Mouse (Mus musculus): ENCODE measurements at regions not wholly inside any gene's neighbourhood (a gene's known extent, or its start where the extent isn't known, plus 50 kb on each side); places are given as distances from the start of the nearest gene placed in this dataset.

DNA sequence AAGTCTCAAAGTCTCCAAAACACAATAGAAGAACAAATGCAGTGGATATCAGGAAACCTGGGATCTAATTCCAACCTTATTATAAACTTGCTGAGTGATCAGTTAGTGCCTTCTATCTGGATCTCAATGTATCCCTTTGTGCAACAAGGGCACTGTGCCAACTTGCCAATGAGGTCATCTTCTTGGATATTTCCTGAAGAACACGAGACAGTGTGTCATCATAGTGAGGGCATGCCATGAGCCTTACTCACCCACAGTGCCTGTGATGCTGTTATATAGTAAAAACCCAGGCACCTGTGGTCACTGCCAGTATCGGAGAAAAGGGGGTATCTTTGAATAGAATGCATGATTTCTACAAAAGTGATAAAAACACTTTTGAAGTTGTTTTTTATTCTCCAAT lies 60.2 kb upstream of the Cd34 start:
- in situ Hi-C loops (cut with MboI; ENCODE audit: unreplicated experiment in 2 of 2), result loop anchor here (5.0 kb wide), 2 partner anchors 79 to 84 kb away; no protein-coding TSS in a partner anchor

DNA sequence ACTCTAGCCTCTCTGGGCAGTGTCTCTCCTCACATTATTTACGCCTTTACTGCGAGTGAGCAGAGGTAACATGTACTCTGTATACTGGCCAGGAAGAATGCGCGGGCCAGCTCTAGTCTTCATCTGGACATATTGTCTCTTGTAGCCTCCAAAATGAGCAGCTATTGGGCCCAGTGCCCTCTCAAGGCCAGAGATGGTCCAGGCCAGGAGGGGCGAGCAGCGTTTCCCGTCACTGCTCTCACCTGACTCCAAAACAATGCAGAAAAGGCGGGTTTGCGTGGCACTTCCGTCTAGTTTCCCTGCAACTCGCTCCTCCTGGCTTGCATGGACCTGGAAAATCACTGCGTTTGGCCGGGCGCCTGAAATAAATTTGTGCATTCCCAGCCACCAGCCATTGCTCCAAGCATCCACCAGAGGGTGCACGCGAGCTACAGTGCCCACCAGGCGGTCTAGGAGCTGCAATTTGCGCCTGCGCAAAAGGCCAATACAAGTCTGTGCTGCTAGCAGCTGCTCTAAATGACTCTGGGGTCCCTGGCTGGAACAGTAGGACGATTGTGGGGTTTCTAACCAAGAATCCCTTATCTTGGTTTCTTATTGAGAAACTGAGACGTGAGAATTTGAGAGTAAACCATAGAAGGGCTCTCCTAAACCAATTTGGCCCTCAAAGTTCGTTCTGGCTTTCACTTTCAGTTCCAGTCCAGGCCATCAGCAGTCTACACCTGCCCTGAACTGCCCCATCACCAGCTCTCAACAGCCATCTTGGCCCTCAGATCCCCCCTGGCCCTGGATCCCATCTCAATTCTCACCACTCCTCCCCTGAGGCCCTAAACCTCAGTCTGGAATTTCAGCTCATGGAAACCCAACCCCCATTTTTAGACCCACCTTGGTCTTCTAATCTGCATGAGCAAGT lies 59.0 kb upstream of the Cd34 start:
- in situ Hi-C loops (cut with MboI; ENCODE audit: unreplicated experiment in 2 of 2), result loop anchor here (5.0 kb wide), 2 partner anchors 78 to 83 kb away; no protein-coding TSS in a partner anchor

DNA sequence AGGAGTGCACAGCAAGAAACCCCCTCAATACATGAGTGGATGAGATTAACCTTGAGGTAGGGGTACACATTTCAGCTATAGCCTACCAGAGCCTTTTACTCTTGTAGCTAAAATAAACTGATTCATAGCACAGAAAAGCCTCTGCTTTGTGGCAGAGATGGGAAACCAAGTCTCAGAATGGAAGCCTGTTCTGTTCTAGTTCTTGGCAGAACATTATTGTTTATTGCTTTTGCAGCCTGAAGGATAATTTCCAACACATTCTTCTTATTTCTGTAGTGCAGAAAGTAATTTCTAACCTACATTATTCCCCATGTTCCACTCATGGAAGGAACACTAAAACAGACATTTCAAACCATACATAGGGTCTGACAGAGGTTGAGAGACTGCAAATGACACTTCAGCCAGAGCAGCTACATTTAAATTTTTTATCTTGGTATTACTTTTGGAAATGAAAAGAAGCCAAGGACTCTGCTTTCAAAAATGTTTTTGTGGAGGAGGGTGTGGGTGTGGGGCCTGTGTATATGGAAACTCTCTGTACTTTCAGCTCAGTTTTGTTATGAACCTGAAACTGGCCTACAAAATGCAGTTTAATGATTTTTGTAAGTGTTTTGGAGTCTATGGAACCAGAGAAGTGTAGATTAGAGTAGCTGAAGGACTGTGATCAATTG lies 56.9 kb upstream of the Cd34 start:
- in situ Hi-C loops (cut with MboI; ENCODE audit: unreplicated experiment in 2 of 2), result no loop called here

DNA sequence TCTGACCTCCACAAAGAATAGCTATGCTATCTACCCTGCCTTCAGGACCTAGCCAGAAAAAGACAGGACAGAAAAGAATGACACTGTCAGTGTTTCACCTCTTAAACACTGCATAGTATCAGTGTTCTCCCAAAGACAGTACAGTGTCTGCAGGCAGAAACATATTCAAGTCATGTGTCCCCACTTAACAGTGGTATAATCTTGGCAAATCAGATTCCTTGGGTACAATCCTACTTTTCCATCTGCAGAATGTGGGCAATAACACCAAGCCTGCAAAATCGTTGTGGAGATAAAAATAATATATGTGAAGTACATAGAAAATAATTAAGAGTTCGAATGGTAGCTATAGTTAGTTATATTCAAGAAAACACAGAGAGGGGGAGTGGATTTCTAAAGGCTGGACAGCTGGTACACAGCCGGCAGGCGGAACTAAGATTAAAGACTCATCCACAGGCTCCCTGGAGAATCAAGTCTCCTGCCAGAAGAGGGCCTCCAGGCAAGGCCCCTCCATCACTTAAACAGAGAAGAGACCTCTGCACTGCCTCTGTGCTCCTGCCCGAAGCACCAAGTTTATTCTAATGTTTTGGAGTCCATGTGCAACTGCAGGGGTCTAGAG lies 53.4 kb upstream of the Cd34 start:
- in situ Hi-C loops (cut with MboI; ENCODE audit: unreplicated experiment in 2 of 2), result no loop called here

DNA sequence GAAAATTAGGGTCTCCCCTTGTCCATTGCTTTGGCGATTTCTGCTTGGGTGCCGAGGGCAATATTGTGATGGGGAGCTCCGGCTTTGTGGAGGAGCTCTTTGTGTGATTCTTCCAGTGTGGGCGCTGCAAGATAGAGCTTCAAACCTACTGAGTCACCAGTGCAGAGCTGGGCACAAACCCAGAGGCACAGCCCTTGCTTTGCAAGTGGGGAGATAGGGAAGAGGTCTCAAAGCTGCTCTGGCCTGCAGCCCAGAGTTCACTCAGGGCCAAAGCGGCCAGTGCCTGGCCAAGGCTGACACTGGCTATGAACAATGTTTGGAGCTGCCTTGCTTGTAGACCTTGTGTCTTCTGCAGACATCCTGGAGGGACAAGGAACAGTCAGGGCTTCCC lies 52.9 kb upstream of the Cd34 start:
- in situ Hi-C loops (cut with MboI; ENCODE audit: unreplicated experiment in 2 of 2), result no loop called here

All from v-Abl transformed pro-B cells (cell line).